Mouse (Mus musculus) midbrain, embryonic 11.5 days (tissue): ENCODE data around the gene Tex2. TPM values are rescaled to one million over a fixed set of nuclear protein-coding genes. Genes with fewer than 3 reads are reported as not detected.
"Not testable (repeated sequence)": the region's sequence is repeated elsewhere in the genome, so short reads cannot be mapped to it uniquely, and the experiment has no call there.

Experiments used
- ATAC-seq: fragments of 200-750 bp; cut with Nextera tagmentation; 2 replicates; pipeline ENCODE4 v1.8.0; 2017; ENCODE audit warnings: moderate TSS enrichment, moderate library complexity; ENCODE audit not compliant: low FRiP score
- DNase-seq: peaks from one replicate; pipeline ENCODE4 v3.0.0; 2015; ENCODE audit warnings: low spot score; ENCODE audit errors: missing footprints
- H3K27ac ChIP-seq: fragments of 300-500 bp; sonication (generic); 2 replicates; pipeline ENCODE4 v1.5.1; 2014; ENCODE audit warnings: low read depth, low read length
- H3K27me3 ChIP-seq: fragments of 300-500 bp; sonication (generic); 2 replicates; pipeline ENCODE4 v1.6.1; 2014; ENCODE audit warnings: mild to moderate bottlenecking, low read length, moderate library complexity, mixed read lengths; ENCODE audit not compliant: control insufficient read depth, insufficient read depth
- H3K36me3 ChIP-seq: fragments of 300-500 bp; sonication (generic); 2 replicates; pipeline ENCODE4 v1.6.1; 2014; ENCODE audit warnings: mild to moderate bottlenecking, low read length, moderate library complexity, mixed read lengths; ENCODE audit not compliant: control insufficient read depth, insufficient read depth
- H3K4me1 ChIP-seq: fragments of 300-500 bp; sonication (generic); 2 replicates; pipeline ENCODE4 v1.6.1; 2014; ENCODE audit warnings: low read length; ENCODE audit not compliant: control insufficient read depth, insufficient read depth
- H3K4me2 ChIP-seq: fragments of 300-500 bp; sonication (generic); 2 replicates; pipeline ENCODE4 v1.6.1; 2014; ENCODE audit warnings: mild to moderate bottlenecking, moderate library complexity
- H3K4me3 ChIP-seq: fragments of 300-500 bp; sonication (generic); 2 replicates; pipeline ENCODE4 v1.5.1; 2014; ENCODE audit warnings: low read depth, low read length
- H3K9ac ChIP-seq: fragments of 300-500 bp; sonication (generic); 2 replicates; pipeline ENCODE4 v1.6.1; 2014; ENCODE audit warnings: low read length
- H3K9me3 ChIP-seq: fragments of 300-500 bp; sonication (generic); 2 replicates; pipeline ENCODE4 v1.6.1; 2016; ENCODE audit warnings: low read length; ENCODE audit not compliant: control insufficient read depth
- WGBS: fragments of 180-500 bp; shearing (Covaris S2); extraction: QIAGEN DNeasy Blood & Tissue Kit; methylation state at CpG from one replicate; pipeline ENCODE4 v1.1.7; 2014; 5-methylcytosine and 5-hydroxymethylcytosine counted together
- polyA plus RNA-seq: library from polyadenylated mRNA; unstranded; fragments of >200 nt; fragmentation: Nextera tagmentation; extraction: Ambion mirVana; gene quantifications from 2 replicates; pipeline ENCODE4 v1.2.1, GENCODE M21; 2014

The Tex2 gene
- polyA plus RNA-seq, 1 experiment from 2014 or later, result 9.9 TPM

DNA sequence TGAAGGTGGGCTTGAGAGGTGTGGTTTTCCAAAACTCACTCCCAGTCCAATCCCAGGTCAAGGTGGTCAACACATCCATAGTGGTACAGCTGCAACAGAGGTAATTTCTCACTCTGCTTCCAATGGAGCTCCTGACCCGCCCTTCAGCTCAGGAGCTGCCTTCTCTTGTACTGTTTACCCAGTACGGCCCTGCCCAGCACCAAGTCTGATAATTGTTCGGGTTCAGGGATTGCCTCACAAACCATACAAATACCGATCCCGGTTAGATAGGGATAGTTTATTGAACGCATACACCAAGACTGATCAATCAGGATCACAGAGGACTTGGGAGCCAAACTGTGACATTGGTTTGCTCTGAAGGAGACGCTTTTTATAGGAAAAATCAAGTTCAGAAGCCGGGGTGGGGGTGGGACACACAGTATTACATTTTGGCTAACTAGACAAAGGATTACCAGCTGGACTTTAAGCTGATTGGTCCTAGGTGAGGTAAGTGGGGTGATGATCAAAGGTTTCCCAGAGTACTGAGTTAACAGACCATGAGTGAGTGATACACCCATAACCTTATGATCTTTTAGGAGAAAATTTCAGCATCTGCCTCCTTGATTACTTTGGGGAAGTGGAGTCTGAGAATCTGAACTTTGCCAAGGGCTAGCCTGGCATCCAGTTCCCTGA lies 29.9 kb upstream of the Tex2 start:
- Histone ChIP-seq H3K27me3 (no peaks in the 10 kb centered on the region), H3K4me1 (no peaks in the 10 kb centered on the region), H3K27ac (no peak overlapping the region), H3K4me3 (no peak overlapping the region), H3K36me3 (no peaks in the 10 kb centered on the region), H3K9me3 (no peaks in the 10 kb centered on the region), H3K9ac (no peak overlapping the region), H3K4me2 (no peak overlapping the region)
- 74% methylated on average over 8 of the region's 8 CpGs for WGBS
- DNase-seq, result no peak
- ATAC-seq, result no peak

DNA sequence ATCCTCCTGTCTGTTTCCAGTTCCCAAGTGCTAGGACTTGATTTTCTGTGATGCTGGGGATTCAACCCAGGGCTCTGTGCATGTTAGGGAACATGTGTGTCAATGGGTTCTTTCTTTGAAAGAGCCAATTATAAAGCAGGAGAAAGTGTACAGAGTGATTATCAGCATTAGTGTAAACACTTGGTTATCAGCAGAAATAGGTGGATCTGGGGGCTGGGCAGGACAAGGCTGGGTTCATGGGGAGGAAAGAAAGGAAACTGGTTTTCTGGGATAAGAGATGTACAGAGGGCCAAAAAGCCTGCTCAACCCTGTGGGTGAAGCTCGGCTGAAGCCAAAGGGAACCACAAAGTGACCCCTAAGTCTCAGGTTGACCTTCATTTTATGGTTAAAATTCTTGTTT lies 28.4 kb upstream of the Tex2 start:
- Histone ChIP-seq H3K36me3 (no peaks in the 10 kb centered on the region), H3K27me3 (no peaks in the 10 kb centered on the region), H3K9me3 (no peaks in the 10 kb centered on the region), H3K9ac (no peak overlapping the region), H3K4me1 (no peaks in the 10 kb centered on the region), H3K27ac (no peak overlapping the region), H3K4me3 (no peak overlapping the region), H3K4me2 (no peak overlapping the region)
- 77% methylated on average over 1 of the region's 1 CpGs for WGBS
- DNase-seq (no peak), ATAC-seq (no peak)

DNA sequence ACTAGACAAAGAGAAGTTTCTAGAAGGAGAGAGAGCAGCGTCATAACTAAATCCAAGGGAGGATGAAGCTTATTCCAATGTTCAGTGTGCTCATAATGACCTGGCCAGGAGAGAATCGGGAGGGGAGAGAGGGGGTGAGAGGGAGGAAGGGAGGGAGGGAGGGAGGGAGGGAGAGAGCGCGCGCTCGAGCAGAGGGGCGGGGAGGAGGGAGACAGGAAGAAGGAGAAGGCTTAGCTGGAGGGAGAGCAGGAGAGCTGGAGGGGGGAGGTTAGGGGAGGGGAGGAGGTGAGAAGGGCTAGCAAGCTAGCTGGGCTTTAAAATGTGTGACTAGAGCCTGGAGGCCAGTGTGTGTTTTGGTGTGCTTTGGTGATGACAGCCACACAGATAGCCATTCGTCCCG lies 26.8 kb upstream of the Tex2 start:
- DNase-seq, result peak; percentile 81

DNA sequence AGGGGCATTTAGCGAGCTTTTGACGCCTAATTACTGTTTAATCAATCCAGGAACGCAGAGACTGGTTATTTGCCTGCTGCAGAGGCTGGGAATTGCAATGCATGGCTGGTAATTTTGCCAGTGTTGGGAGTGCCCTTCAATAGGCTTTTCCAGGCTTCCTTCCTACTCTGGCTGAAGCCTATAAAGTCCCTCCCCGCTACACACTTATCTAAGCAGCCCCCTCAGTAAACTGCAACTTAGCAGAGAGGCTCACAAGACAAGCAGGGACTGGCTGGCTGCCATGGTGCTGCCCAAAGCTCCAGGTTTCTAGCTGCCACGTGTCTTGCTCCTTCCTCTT lies 26.1 kb upstream of the Tex2 start:
- Histone ChIP-seq H3K4me2 (no peak overlapping the region), H3K36me3 (no peaks in the 10 kb centered on the region), H3K27ac (no peak overlapping the region), H3K9ac (no peak overlapping the region), H3K27me3 (no peaks in the 10 kb centered on the region), H3K4me1 (no peaks in the 10 kb centered on the region), H3K4me3 (no peak overlapping the region), H3K9me3 (no peaks in the 10 kb centered on the region)
- peak; percentile 83 for DNase-seq
- no peak for ATAC-seq
- WGBS, result 30% methylated on average over 5 of the region's 5 CpGs

More for the DNA sequence above, 26.8 kb upstream of the Tex2 start:
- no peak overlapping the region for H3K4me3 ChIP-seq
- no peak for ATAC-seq
- H3K9me3 ChIP-seq, result no peaks in the 10 kb centered on the region
- no peak overlapping the region for H3K9ac ChIP-seq
- WGBS, result 31% methylated on average over 8 of the region's 9 CpGs
- no peak overlapping the region for H3K27ac ChIP-seq
- H3K27me3 ChIP-seq, result no peaks in the 10 kb centered on the region
- no peaks in the 10 kb centered on the region for H3K36me3 ChIP-seq
- H3K4me2 ChIP-seq, result no peak overlapping the region
- H3K4me1 ChIP-seq, result no peaks in the 10 kb centered on the region

DNA sequence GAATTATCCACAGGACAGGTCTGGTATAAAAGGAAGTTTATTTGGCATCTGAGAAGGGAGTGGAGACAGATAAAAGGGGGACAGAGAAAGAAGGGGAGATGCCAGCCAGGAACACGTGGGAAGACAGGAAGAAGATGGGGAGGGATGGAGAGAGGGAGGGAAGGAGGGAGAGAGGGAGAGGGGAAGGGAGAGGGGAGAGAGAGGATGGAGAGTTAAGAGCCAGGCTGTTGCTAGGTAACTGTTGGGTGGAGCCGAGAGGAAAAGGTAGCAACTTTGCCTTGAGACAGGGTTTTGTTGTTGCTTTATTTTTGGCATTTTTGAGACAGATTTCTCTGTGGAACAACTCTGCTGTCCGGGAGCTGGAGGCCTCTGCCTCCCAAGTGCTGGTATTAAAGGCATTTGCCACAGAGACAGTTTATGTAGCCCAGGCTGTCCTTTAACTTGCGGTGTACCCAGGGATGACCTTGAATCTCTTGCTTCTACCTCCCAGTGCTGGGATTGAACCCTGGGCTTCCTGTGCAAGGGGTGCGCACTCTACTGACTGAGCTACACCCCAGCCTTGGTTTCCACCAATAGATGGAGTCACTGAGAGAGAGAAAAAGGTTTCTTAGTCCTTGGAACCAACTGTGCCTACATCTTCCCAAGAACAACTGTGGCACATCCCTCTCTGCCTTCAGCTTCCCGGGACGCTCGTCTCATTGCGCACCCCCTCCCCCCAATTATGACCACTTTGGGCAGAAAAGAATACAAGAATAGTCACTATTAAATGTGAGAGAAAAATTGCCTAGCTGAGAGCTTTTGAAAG lies 25.5 kb upstream of the Tex2 start:
- Histone ChIP-seq H3K4me3 (no peak overlapping the region), H3K36me3 (no peaks in the 10 kb centered on the region), H3K4me2 (no peak overlapping the region), H3K9ac (no peak overlapping the region), H3K9me3 (no peaks in the 10 kb centered on the region), H3K27me3 (no peaks in the 10 kb centered on the region), H3K4me1 (no peaks in the 10 kb centered on the region), H3K27ac (no peak overlapping the region)
- WGBS, result 23% methylated on average over 9 of the region's 9 CpGs
- no peak for ATAC-seq
- peak; percentile 84 for DNase-seq

DNA sequence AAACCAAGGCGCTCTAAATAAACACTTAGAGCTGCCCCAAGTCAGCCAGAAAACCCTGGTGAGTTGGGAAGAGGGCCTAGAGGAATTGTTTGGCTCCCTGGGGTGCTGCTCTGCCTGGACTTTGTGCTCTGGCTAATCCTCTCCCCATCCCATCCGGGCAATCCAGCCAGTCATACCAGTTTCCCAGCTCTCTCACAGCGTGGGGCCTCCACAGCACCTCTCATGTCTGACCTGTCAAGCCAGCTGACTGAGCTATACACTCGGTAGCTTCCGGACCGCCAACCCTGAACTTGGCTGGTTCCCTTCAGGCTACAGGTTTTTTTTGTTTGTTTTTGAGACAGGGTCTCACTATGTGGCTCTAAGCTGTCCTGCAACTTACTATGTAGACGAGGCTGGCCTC lies 24.5 kb upstream of the Tex2 start:
- no peak overlapping the region for H3K9ac ChIP-seq
- peak; percentile 69 for DNase-seq
- H3K27me3 ChIP-seq, result no peaks in the 10 kb centered on the region
- peaks cover 3% of the 10 kb centered on the region for H3K9me3 ChIP-seq
- no peak overlapping the region for H3K4me2 ChIP-seq
- no peak for ATAC-seq
- WGBS, result 7% methylated on average over 7 of the region's 7 CpGs
- no peaks in the 10 kb centered on the region for H3K36me3 ChIP-seq
- no peak overlapping the region for H3K27ac ChIP-seq
- H3K4me3 ChIP-seq, result no peak overlapping the region
- H3K4me1 ChIP-seq, result no peaks in the 10 kb centered on the region

DNA sequence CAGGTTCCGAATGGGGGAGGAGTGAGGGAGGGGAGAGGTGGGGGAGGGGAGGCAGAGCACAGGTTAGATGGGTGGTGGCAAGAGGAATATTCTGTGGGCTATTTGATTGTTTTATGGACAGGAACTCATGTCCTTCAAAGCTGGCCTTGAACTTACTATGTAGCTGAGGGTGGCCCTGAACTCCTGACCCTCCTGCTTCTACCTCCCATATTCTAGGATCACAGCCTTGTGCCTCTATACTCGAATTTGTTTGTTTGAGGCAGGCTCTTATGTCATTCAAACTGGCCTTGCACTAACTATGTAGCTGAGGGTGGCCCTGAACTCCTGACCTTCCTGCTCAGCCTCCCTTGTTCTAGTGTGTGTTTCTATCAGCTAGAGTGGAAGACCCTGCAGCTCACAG lies 22.7 kb upstream of the Tex2 start:
- Histone ChIP-seq H3K4me1 (no peaks in the 10 kb centered on the region), H3K9me3 (peaks cover 3% of the 10 kb centered on the region), H3K27me3 (no peaks in the 10 kb centered on the region), H3K4me2 (no peak overlapping the region), H3K4me3 (no peak overlapping the region), H3K9ac (no peak overlapping the region), H3K27ac (no peak overlapping the region), H3K36me3 (no peaks in the 10 kb centered on the region)
- 54% methylated on average over 2 of the region's 2 CpGs for WGBS
- DNase-seq (peak; percentile 69), ATAC-seq (no peak)

DNA sequence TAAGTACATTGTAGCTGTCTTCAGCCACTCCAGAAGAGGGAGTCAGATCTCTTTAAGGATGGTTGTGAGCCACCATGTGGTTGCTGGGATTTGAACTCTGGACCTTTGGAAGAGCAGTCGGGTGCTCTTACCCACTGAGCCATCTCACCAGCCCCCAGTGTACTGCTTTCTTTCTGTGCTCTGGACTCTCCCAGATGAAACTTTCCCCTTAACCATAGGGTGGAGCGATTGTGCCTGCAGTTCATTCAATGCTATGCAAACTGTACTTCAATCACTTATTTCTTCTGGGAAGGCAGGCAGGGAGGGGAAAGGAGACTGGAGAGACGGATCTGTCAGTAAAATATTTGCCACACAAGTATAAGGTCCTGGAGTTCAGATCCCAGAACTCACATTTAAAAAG lies 21.0 kb upstream of the Tex2 start:
- H3K9me3 ChIP-seq, H3K4me3 ChIP-seq, H3K9ac ChIP-seq, H3K4me2 ChIP-seq, H3K27ac ChIP-seq, H3K4me1 ChIP-seq, H3K27me3 ChIP-seq, H3K36me3 ChIP-seq, ATAC-seq: not testable (repeated sequence)
- DNase-seq, result peak; percentile 49
- 97% methylated on average over 3 of the region's 3 CpGs for WGBS

DNA sequence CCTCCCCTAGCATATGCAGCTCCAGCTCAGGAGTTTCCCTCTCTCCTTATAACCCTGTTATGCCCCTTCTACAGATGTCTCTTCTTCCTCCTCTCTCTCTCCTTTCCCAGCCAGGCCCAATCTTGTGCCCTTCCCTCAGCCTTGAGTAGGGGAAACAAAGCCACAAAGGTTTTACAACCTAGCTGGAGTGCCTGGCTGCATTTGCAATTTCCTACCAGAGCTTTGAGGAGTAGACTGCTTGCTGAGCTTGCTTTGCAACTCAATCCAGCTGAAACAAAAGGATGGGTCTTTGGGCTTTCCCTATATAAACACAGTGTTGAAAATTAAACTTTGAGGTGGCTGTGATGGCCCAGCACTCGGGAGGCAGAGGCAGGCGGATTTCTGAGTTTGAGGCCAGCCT lies 20.2 kb upstream of the Tex2 start:
- Histone ChIP-seq H3K9ac (no peak overlapping the region), H3K9me3 (peaks cover 3% of the 10 kb centered on the region), H3K4me3 (no peak overlapping the region), H3K4me1 (no peaks in the 10 kb centered on the region), H3K36me3 (no peaks in the 10 kb centered on the region), H3K27ac (no peak overlapping the region), H3K27me3 (no peaks in the 10 kb centered on the region), H3K4me2 (no peak overlapping the region)
- DNase-seq, result no peak
- WGBS, result 83% methylated on average over 2 of the region's 2 CpGs
- ATAC-seq, result no peak
